Mouse (Mus musculus) hindbrain, embryonic 14.5 days (tissue): ENCODE measurements at regions not wholly inside any gene's neighbourhood (a gene's known extent, or its start where the extent isn't known, plus 50 kb on each side); places are given as distances from the start of the nearest gene placed in this dataset.

Experiments used
- ATAC-seq: fragments of 200-750 bp; cut with Nextera tagmentation; 2 replicates; pipeline ENCODE4 v1.8.0; 2017; ENCODE audit warnings: moderate number of reproducible peaks, mild to moderate bottlenecking, moderate TSS enrichment, moderate library complexity; ENCODE audit not compliant: low FRiP score
- DNase-seq: peaks from one replicate; pipeline ENCODE4 v3.0.0-alpha.2; 2015; ENCODE audit warnings: low spot score
- H3K27ac ChIP-seq: fragments of 300-500 bp; sonication (generic); 2 replicates; pipeline ENCODE4 v1.5.1; 2014; ENCODE audit warnings: mild to moderate bottlenecking, moderate library complexity
- H3K27me3 ChIP-seq: fragments of 300-500 bp; sonication (generic); 2 replicates; pipeline ENCODE4 v1.6.1; 2014; ENCODE audit warnings: mild to moderate bottlenecking, low read length, mixed read lengths; ENCODE audit not compliant: control insufficient read depth, insufficient read depth
- H3K36me3 ChIP-seq: fragments of 300-500 bp; sonication (generic); replicated peaks from 2 replicates; pipeline ENCODE4 v1.6.1; 2014; ENCODE audit not compliant: control insufficient read depth, insufficient read depth
- H3K4me1 ChIP-seq: fragments of 300-500 bp; sonication (generic); replicated peaks from 2 replicates; pipeline ENCODE4 v1.6.1; 2014; ENCODE audit warnings: antibody characterized with exemption, low read length, mixed read lengths; ENCODE audit not compliant: control insufficient read depth, insufficient read depth
- H3K4me2 ChIP-seq: fragments of 300-500 bp; sonication (generic); replicated peaks from 2 replicates; pipeline ENCODE4 v1.6.1; 2014; ENCODE audit warnings: mild to moderate bottlenecking, moderate library complexity
- H3K4me3 ChIP-seq: fragments of 300-500 bp; sonication (generic); replicated peaks from 2 replicates; pipeline ENCODE4 v1.5.1; 2014; ENCODE audit warnings: mild to moderate bottlenecking, low read length
- H3K9ac ChIP-seq: fragments of 300-500 bp; sonication (generic); 2 replicates; pipeline ENCODE4 v1.6.1; 2014
- H3K9me3 ChIP-seq: fragments of 300-500 bp; sonication (generic); 2 replicates; pipeline ENCODE4 v1.6.1; 2016; ENCODE audit warnings: low read length; ENCODE audit not compliant: control insufficient read depth
- WGBS: fragments of 180-500 bp; shearing (Covaris S2); extraction: QIAGEN DNeasy Blood & Tissue Kit; methylation state at CpG from one replicate; pipeline ENCODE4 v1.1.7; 2014; 5-methylcytosine and 5-hydroxymethylcytosine counted together

- DNase-seq: no peak
Observed at GRCm38 (mm10) chr6:94818220-94818619, 118.3 kb upstream of the Lrig1 start.

GRCm38 (mm10) chr6:94816161-94816560 lies 116.2 kb upstream of the Lrig1 start:
- no peak overlapping the region for H3K4me2 ChIP-seq
- no peak overlapping the region for H3K27ac ChIP-seq
- no peak for ATAC-seq
- no peak overlapping the region for H3K4me3 ChIP-seq
- no peaks in the 10 kb centered on the region for H3K4me1 ChIP-seq
- no peak for DNase-seq
- no peaks in the 10 kb centered on the region for H3K36me3 ChIP-seq
- no peaks in the 10 kb centered on the region for H3K9me3 ChIP-seq
- H3K27me3 ChIP-seq: no peaks in the 10 kb centered on the region
- no peak overlapping the region for H3K9ac ChIP-seq
- 63% methylated on average over 5 of the region's 5 CpGs for WGBS

More at GRCm38 (mm10) chr6:94818220-94818619, 118.3 kb upstream of the Lrig1 start:
- Histone ChIP-seq H3K9ac (no peak overlapping the region), H3K36me3 (no peaks in the 10 kb centered on the region), H3K9me3 (no peaks in the 10 kb centered on the region), H3K4me1 (no peaks in the 10 kb centered on the region), H3K4me2 (no peak overlapping the region), H3K4me3 (no peak overlapping the region), H3K27ac (no peak overlapping the region), H3K27me3 (no peaks in the 10 kb centered on the region)
- WGBS: 71% methylated on average over 6 of the region's 6 CpGs
- no peak for ATAC-seq

GRCm38 (mm10) chr6:94814711-94815110 lies 114.8 kb upstream of the Lrig1 start:
- WGBS: 52% methylated on average over 3 of the region's 3 CpGs
- Histone ChIP-seq H3K36me3 (no peaks in the 10 kb centered on the region), H3K4me1 (no peaks in the 10 kb centered on the region), H3K4me3 (no peak overlapping the region), H3K9me3 (no peaks in the 10 kb centered on the region), H3K9ac (no peak overlapping the region), H3K4me2 (no peak overlapping the region), H3K27me3 (no peaks in the 10 kb centered on the region), H3K27ac (no peak overlapping the region)
- DNase-seq (no peak), ATAC-seq (no peak)

GRCm38 (mm10) chr6:94813481-94814148 lies 113.7 kb upstream of the Lrig1 start:
- no peak overlapping the region for H3K9ac ChIP-seq
- no peak overlapping the region for H3K4me2 ChIP-seq
- no peaks in the 10 kb centered on the region for H3K9me3 ChIP-seq
- H3K4me3 ChIP-seq: no peak overlapping the region
- no peaks in the 10 kb centered on the region for H3K4me1 ChIP-seq
- WGBS: 51% methylated on average over 7 of the region's 7 CpGs
- DNase-seq (no peak), ATAC-seq (no peak)
- H3K27me3 ChIP-seq: no peaks in the 10 kb centered on the region
- H3K36me3 ChIP-seq: no peaks in the 10 kb centered on the region
- no peak overlapping the region for H3K27ac ChIP-seq

DNA sequence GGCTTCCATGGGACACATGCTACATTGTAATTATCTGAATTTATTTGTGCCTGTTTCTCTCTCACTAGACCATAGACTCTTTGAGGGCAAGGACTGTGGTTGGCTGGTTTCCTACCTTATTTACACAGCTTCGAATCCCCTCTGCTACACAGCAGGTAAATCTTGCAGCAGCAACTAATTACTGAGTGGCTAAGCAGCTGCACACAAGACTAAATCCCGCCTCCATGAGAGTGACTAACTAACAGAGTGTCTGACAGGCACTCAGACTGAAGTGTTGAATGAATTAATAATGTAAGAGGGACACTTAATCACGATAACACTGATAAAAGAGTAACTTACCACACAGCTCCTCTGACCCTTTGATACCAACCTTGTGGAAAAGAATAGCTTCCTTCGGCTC lies 111.9 kb upstream of the Lrig1 start:
- no peak overlapping the region for H3K27ac ChIP-seq
- no peaks in the 10 kb centered on the region for H3K36me3 ChIP-seq
- H3K4me2 ChIP-seq: no peak overlapping the region
- no peaks in the 10 kb centered on the region for H3K4me1 ChIP-seq
- H3K9me3 ChIP-seq: no peaks in the 10 kb centered on the region
- no peak overlapping the region for H3K9ac ChIP-seq
- ATAC-seq (no peak), DNase-seq (no peak)
- no peak overlapping the region for H3K4me3 ChIP-seq
- WGBS: 24% methylated on average over 4 of the region's 4 CpGs
- H3K27me3 ChIP-seq: no peaks in the 10 kb centered on the region

GRCm38 (mm10) chr6:94807216-94807615 lies 107.3 kb upstream of the Lrig1 start:
- H3K4me2 ChIP-seq: no peak overlapping the region
- H3K36me3 ChIP-seq: no peaks in the 10 kb centered on the region
- no peaks in the 10 kb centered on the region for H3K27me3 ChIP-seq
- 80% methylated on average over 6 of the region's 6 CpGs for WGBS
- no peak overlapping the region for H3K9ac ChIP-seq
- no peaks in the 10 kb centered on the region for H3K9me3 ChIP-seq
- no peaks in the 10 kb centered on the region for H3K4me1 ChIP-seq
- DNase-seq (no peak), ATAC-seq (no peak)
- no peak overlapping the region for H3K4me3 ChIP-seq
- H3K27ac ChIP-seq: no peak overlapping the region

DNA sequence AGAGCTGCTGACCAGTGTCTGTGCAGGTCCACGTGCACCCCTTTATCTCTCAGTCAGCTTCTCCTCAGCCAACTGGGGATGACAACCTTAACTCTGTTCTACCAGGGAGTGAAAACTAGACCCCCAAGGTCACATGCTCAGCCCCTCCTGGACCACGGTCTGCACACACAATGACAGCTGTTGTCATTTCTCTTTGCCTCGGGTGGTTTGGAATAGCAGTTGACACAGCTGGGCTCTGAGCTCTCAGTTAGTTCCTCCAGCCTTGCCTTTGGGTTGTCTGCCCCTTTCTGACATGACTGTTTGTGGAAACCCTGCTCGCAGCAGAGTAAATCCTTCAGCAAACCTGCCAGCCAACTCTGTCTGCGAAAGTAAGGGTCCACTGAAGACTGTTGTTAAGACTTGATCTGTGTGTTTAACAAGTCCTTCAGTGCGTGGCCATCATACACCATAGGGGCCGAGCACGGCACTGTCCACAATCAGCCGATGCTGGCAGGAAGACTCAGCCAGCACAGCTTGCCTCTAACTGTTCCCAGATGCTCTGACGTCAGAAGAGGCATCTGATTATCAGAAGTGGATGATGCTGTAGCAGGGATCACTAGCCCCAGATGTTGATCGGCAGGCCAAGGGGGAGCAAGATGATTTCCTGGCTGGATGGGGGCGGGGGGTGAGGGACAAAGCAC lies 106.7 kb upstream of the Lrig1 start:
- DNase-seq: no peak
- Histone ChIP-seq H3K27ac (no peak overlapping the region), H3K4me2 (no peak overlapping the region), H3K4me3 (no peak overlapping the region), H3K36me3 (no peaks in the 10 kb centered on the region), H3K27me3 (no peaks in the 10 kb centered on the region), H3K9me3 (no peaks in the 10 kb centered on the region), H3K9ac (no peak overlapping the region), H3K4me1 (no peaks in the 10 kb centered on the region)
- no peak for ATAC-seq
- 68% methylated on average over 12 of the region's 12 CpGs for WGBS

- H3K4me3 ChIP-seq: no peak overlapping the region
- DNase-seq (no peak), ATAC-seq (no peak)
- H3K4me2 ChIP-seq: no peak overlapping the region
- H3K27me3 ChIP-seq: no peaks in the 10 kb centered on the region
- 76% methylated on average over 6 of the region's 6 CpGs for WGBS
- no peak overlapping the region for H3K27ac ChIP-seq
- no peaks in the 10 kb centered on the region for H3K4me1 ChIP-seq
- no peaks in the 10 kb centered on the region for H3K9me3 ChIP-seq
- no peaks in the 10 kb centered on the region for H3K36me3 ChIP-seq
- no peak overlapping the region for H3K9ac ChIP-seq
Observed at GRCm38 (mm10) chr6:94805685-94806084, 105.7 kb upstream of the Lrig1 start.

GRCm38 (mm10) chr6:94804284-94804815 lies 104.4 kb upstream of the Lrig1 start:
- no peaks in the 10 kb centered on the region for H3K9me3 ChIP-seq
- no peaks in the 10 kb centered on the region for H3K4me1 ChIP-seq
- no peaks in the 10 kb centered on the region for H3K36me3 ChIP-seq
- DNase-seq: no peak
- 79% methylated on average over 10 of the region's 10 CpGs for WGBS
- no peaks in the 10 kb centered on the region for H3K27me3 ChIP-seq
- H3K4me3 ChIP-seq: no peak overlapping the region
- H3K27ac ChIP-seq: no peak overlapping the region
- no peak overlapping the region for H3K4me2 ChIP-seq
- ATAC-seq: no peak
- no peak overlapping the region for H3K9ac ChIP-seq
